Mouse (Mus musculus) midbrain, embryonic 12.5 days (tissue): ENCODE data around the gene Clip1. TPM values are rescaled to one million over a fixed set of nuclear protein-coding genes. Genes with fewer than 3 reads are reported as not detected.

Source experiments
- ATAC-seq: fragments of 200-750 bp; cut with Nextera tagmentation; 2 replicates; pipeline ENCODE4 v1.8.0; 2017; ENCODE audit warnings: low read depth, moderate TSS enrichment, moderate library complexity; ENCODE audit not compliant: low FRiP score
- H3K27ac ChIP-seq: fragments of 300-500 bp; sonication (generic); replicated peaks from 2 replicates; pipeline ENCODE4 v1.5.1; 2016; ENCODE audit warnings: mild to moderate bottlenecking
- H3K27me3 ChIP-seq: fragments of 300-500 bp; sonication (generic); 2 replicates; pipeline ENCODE4 v1.6.1; 2016; ENCODE audit warnings: mild to moderate bottlenecking
- H3K36me3 ChIP-seq: fragments of 300-500 bp; sonication (generic); 2 replicates; pipeline ENCODE4 v1.6.1; 2016
- H3K4me1 ChIP-seq: fragments of 300-500 bp; sonication (generic); 2 replicates; pipeline ENCODE4 v1.6.1; 2016
- H3K4me2 ChIP-seq: fragments of 300-500 bp; sonication (generic); replicated peaks from 2 replicates; pipeline ENCODE4 v1.6.1; 2016; ENCODE audit warnings: mild to moderate bottlenecking, moderate library complexity
- H3K4me3 ChIP-seq: fragments of 300-500 bp; sonication (generic); 2 replicates; pipeline ENCODE4 v1.5.1; 2016; ENCODE audit warnings: mild to moderate bottlenecking
- H3K9ac ChIP-seq: fragments of 300-500 bp; sonication (generic); replicated peaks from 2 replicates; pipeline ENCODE4 v1.6.1; 2016; ENCODE audit warnings: mild to moderate bottlenecking, moderate library complexity
- H3K9me3 ChIP-seq: fragments of 300-500 bp; sonication (generic); 2 replicates; pipeline ENCODE4 v1.6.1; 2016; ENCODE audit warnings: mild to moderate bottlenecking
- WGBS: fragments of 180-500 bp; shearing (Covaris S2); methylation state at CpG from one replicate; pipeline ENCODE4 v1.1.7; 2016; 5-methylcytosine and 5-hydroxymethylcytosine counted together
- polyA plus RNA-seq: library from polyadenylated mRNA; unstranded; fragments of >200 nt; fragmentation: Nextera tagmentation; extraction: Ambion mirVana; gene quantifications from 2 replicates; pipeline ENCODE4 v1.2.1, GENCODE M21; 2016

Clip1 gene
- polyA plus RNA-seq, 1 experiment from 2014 or later, result 65.7 TPM

DNA sequence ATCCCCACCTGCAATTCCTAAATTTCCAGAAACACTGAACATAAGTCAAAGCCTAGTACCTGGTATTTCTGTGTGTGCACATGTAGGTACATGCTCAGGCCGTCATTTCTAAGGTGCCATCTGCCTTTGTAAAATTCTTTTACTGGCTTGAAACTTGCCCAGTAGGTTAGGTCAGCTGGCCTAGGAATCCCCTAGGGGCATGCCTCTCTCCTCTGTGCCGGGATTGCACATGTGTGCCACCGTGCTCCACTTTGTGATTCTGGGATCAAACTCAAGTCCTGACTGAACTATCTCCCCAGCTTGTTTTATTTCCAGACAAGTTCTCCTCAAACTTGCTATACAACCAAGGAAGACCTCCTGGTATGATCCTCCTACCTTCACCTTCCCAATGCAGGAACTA lies 107.7 kb downstream of the Clip1 start:
- Histone ChIP-seq H3K27ac (no peak overlapping the region), H3K9ac (no peak overlapping the region), H3K4me3 (no peak overlapping the region), H3K36me3 (peaks cover 36% of the 10 kb centered on the region), H3K4me2 (no peak overlapping the region), H3K27me3 (no peaks in the 10 kb centered on the region), H3K4me1 (peaks cover 7% of the 10 kb centered on the region), H3K9me3 (no peaks in the 10 kb centered on the region)
- ATAC-seq, result no peak
- 83% methylated on average over 3 of the region's 3 CpGs for WGBS

DNA sequence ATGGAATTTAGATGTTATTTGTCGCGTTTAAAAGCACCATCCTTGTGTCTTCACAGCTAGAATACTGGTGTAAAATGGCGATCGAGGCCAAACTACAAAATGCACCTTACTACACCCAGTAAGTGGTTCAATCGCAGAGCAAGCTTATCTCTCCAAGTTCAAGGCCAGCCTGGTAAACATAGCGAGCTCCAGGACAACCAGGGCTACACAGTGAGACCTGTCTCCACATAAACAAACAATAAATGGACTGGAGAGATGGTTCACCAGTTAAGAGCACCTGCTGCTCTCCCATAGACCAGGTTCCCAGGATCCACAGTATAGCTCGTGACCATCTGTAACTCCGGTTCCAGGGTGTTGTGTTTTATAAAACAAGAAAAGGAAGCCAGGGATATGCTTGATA lies 111.1 kb downstream of the Clip1 start:
- Histone ChIP-seq H3K27me3 (no peaks in the 10 kb centered on the region), H3K4me2 (peak overlapping the region; percentile 80), H3K36me3 (peaks cover 26% of the 10 kb centered on the region), H3K9me3 (no peaks in the 10 kb centered on the region), H3K27ac (no peak overlapping the region), H3K4me3 (peak overlapping the region; percentile 92), H3K4me1 (peaks cover 11% of the 10 kb centered on the region), H3K9ac (no peak overlapping the region)
- ATAC-seq, result peak; percentile 23; the same call in 1 of the 2 replicates
- 64% methylated on average over 8 of the region's 8 CpGs for WGBS

DNA sequence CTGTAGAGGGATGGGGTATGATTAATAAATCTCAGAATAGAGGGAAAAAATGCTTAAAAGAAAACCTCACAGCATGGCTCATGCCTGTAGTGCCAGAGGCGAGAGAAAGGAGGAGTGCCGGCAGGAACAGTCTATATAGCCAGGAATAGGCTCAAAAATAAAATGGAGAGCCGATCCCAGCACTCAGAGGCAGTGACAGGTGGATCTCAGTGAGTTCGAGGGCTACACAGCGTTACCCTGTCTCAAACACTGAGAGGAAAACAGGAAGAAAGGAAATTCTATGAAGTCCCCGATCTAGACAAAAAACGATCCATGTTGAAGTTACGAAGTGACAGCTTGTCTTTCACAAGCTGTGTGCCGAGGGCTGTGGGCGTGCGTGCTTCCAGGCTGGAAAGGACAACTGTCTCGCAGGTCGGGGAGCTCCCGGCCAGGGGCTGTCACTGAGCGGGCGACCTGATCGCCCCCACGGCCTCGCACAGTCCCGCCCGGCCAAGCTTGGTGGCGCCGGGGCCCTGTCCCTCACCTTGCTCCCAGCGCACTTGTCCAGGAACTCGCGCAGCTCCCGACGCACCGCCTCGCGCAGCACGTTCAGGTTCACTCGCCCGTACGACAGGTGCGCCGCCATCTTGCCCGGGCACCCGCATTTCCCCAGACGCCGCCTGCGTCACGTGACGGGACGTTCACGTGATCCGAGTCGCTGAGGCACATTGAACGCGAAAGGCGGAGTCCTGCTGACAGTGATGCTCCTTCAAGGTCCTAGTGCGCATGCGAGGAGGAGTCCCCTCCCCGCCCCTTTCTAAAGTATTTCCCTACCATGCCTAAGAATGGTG lies 111.8 kb downstream of the Clip1 start, which contains the start of gene Vps33a:
TSS of gene Vps33a (minus strand) at position 682 of the 830 bp plus-strand sequence.
- WGBS, result under 1% methylated on average over 54 of the region's 54 CpGs
- ATAC-seq, result peak; percentile 93
- Histone ChIP-seq H3K4me3 (peak within 1 kb of the TSS; percentile 92), H3K9ac (peak within 1 kb of the TSS; percentile 73), H3K4me1 (peaks cover 11% of the 10 kb centered on the region), H3K4me2 (peak within 1 kb of the TSS; percentile 80), H3K36me3 (peaks cover 27% of the 10 kb centered on the region), H3K27me3 (no peaks in the 10 kb centered on the region), H3K27ac (no peak within 1 kb of the TSS; the same call in 1 of the 2 replicates), H3K9me3 (no peaks in the 10 kb centered on the region)

DNA sequence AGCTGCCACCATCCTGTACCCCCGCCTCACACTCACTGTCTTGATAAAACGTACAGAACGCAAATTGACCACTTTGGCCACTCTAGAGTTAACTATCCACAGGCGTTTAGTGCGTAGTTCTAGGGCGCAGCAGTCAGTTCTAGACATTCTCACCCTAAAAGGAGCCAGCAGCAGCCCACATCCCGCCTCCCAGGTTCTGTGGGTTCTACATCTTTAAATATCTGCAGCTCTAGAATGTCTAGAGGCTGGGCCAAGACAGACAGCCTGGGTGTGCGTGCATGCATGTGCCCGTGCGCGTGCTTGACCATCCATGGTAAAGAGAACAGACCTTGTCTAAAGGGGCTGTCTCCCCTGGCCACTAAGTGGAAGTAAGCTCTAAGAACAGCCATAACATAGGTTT lies 123.3 kb downstream of the Clip1 start:
- Histone ChIP-seq H3K36me3 (peaks cover 94% of the 10 kb centered on the region), H3K27me3 (no peaks in the 10 kb centered on the region), H3K4me1 (no peaks in the 10 kb centered on the region), H3K4me2 (no peak overlapping the region), H3K9me3 (no peaks in the 10 kb centered on the region), H3K27ac (no peak overlapping the region), H3K9ac (no peak overlapping the region), H3K4me3 (no peak overlapping the region)
- 94% methylated on average over 11 of the region's 11 CpGs for WGBS
- ATAC-seq, result no peak

DNA sequence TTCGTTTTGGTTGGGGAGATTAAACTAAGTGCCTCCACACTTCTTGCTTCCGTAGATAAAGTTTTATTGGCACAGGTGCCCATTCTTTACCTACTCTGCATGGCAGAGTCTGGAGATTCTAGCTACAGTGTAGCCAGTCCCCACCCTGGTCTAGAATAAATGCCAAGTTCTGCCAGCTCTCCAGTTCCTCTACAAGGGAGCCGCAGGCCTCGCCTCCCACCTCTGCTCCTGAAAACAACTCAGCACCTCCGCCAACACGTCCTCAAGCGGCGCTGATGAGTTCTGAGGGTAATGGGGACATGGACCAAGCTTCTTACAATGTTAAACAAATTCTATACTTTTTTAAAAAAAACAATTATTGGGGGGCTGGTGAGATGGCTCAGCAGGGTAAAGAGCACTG lies 124.8 kb downstream of the Clip1 start:
- 94% methylated on average over 8 of the region's 8 CpGs for WGBS
- H3K9ac ChIP-seq, result no peak overlapping the region
- peaks cover 83% of the 10 kb centered on the region for H3K36me3 ChIP-seq

DNA sequence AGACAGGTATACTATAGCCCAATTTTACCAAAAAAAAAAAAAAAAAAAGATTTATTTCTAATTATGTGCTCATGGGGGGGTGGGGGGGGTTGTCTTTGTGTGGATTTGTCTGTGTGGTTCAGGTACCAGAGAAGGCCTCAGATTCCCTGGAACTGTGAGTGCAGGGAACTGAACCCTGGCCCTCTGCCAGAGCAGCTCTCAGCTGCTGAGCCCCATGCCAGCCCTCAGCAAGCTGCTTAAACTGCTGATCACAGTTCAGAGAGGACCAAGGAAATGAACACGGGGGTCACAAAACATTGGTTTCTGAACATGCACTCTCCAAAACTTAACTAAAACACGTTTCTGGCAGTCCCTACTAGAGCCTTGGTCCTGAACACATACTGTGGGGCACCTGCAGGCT lies 128.0 kb downstream of the Clip1 start:
- no peak for ATAC-seq
- Histone ChIP-seq H3K9ac (no peak overlapping the region), H3K27ac (no peak overlapping the region), H3K4me2 (no peak overlapping the region), H3K4me3 (no peak overlapping the region), H3K36me3 (peaks cover 60% of the 10 kb centered on the region), H3K9me3 (no peaks in the 10 kb centered on the region), H3K27me3 (no peaks in the 10 kb centered on the region), H3K4me1 (no peaks in the 10 kb centered on the region)
- 73% methylated on average over 2 of the region's 2 CpGs for WGBS

More for the DNA sequence above, 124.8 kb downstream of the Clip1 start:
- H3K4me1 ChIP-seq, result no peaks in the 10 kb centered on the region
- H3K4me2 ChIP-seq, result no peak overlapping the region
- no peaks in the 10 kb centered on the region for H3K27me3 ChIP-seq
- no peak overlapping the region for H3K27ac ChIP-seq
- ATAC-seq, result no peak
- no peak overlapping the region for H3K4me3 ChIP-seq
- no peaks in the 10 kb centered on the region for H3K9me3 ChIP-seq

DNA sequence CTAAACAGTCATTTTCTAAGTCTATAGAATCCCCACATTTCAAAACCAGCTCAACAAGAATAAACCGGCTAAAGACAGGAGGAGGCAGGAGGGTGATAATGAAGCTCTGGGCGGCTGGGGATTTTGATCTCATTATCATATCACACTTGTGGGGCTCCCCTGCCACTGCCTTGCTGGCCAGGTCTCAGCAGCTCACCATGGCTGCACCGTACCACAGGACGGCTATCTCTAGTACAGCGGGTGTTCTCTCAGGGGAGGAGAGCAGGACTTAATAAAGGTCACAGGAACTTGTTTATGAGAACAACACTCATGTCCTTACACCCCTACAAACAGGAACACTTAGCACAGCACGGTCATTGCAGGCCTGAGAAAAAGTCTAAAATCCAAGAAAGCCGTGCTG lies 128.7 kb downstream of the Clip1 start:
- WGBS, result 90% methylated on average over 7 of the region's 7 CpGs
- H3K36me3 ChIP-seq, result peaks cover 53% of the 10 kb centered on the region
- ATAC-seq, result no peak
- no peak overlapping the region for H3K9ac ChIP-seq
- H3K4me1 ChIP-seq, result no peaks in the 10 kb centered on the region
- H3K9me3 ChIP-seq, result no peaks in the 10 kb centered on the region
- no peaks in the 10 kb centered on the region for H3K27me3 ChIP-seq
- no peak overlapping the region for H3K4me3 ChIP-seq
- H3K4me2 ChIP-seq, result no peak overlapping the region
- no peak overlapping the region for H3K27ac ChIP-seq

DNA sequence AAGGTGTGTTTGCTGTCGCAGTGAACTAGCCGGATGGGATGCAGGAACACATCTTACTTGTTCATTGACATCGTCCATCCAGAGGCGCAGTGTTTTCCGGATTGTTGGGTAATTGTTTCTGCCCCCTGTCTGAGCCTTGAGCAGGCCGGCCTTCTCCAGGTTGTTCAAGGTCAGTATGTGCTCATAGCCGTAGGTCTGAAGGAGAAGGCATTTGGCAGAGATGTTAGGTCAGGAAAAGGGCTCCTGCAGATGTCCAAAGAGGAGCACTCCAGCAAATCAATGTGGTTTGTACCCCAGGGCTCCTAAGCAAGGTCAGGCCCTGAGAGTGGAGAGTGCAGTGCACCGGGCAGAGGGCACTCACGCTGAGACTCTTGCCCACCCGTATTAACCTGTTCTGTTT lies 150.6 kb downstream of the Clip1 start:
- ATAC-seq, result no peak
- H3K4me1 ChIP-seq, result no peaks in the 10 kb centered on the region
- peaks cover 80% of the 10 kb centered on the region for H3K36me3 ChIP-seq
- H3K27me3 ChIP-seq, result no peaks in the 10 kb centered on the region
- H3K9me3 ChIP-seq, result no peaks in the 10 kb centered on the region
- WGBS, result 94% methylated on average over 10 of the region's 10 CpGs
- H3K4me3 ChIP-seq, result no peak overlapping the region
- no peak overlapping the region for H3K4me2 ChIP-seq
- H3K9ac ChIP-seq, result no peak overlapping the region
- no peak overlapping the region for H3K27ac ChIP-seq

DNA sequence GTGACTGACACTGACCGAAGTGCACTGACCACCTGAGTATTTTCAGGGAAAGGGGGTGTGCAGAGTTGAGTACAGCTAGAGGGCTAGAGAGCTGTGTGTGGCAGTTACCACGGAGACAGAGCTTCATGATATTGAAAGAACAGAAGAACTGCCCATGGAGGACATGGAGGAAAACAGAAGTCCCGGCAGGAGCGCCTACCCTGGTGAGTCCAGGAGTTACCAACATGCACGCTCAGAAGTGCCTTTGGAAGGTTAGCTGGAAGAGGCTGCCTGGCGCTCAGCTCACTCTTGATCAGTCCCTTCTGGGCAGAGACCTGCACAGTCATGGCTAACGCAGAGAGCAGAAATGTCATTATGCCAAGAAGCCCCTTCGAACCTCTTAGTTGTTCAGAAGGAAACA lies 154.4 kb downstream of the Clip1 start:
- Histone ChIP-seq H3K9me3 (no peaks in the 10 kb centered on the region), H3K4me2 (no peak overlapping the region), H3K4me3 (no peak overlapping the region), H3K27me3 (peaks cover 5% of the 10 kb centered on the region; the same call in 1 of the 2 replicates), H3K4me1 (peaks cover 3% of the 10 kb centered on the region; the same call in 1 of the 2 replicates), H3K27ac (no peak overlapping the region), H3K9ac (no peak overlapping the region), H3K36me3 (peaks cover 74% of the 10 kb centered on the region)
- WGBS, result 92% methylated on average over 8 of the region's 8 CpGs
- ATAC-seq, result no peak

DNA sequence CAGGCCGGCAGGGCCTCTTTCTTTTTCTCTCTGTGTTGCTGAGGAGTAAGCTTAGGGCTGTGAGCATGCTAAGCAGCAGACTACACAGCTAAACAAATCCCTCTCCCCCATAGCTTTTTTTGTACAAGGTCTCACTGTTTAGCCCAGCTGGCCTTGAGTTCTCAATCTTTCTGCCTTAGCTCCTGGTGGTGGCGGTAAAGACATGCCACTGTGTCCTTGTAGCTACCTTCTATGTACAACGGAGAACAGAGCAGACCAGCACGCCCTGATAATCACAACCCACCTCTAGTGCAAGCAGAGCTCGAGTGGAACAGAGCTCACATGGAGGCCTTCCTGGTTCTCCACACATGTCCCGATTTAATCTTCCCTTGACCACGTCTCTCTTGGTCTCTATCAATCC lies 155.8 kb downstream of the Clip1 start:
- WGBS, result 81% methylated on average over 7 of the region's 7 CpGs
- Histone ChIP-seq H3K27ac (no peak overlapping the region), H3K9ac (no peak overlapping the region), H3K9me3 (no peaks in the 10 kb centered on the region), H3K4me2 (no peak overlapping the region), H3K36me3 (peaks cover 61% of the 10 kb centered on the region), H3K27me3 (peaks cover 6% of the 10 kb centered on the region; the same call in 1 of the 2 replicates), H3K4me3 (no peak overlapping the region), H3K4me1 (peaks cover 9% of the 10 kb centered on the region)
- ATAC-seq, result no peak
